Mouse (Mus musculus) kidney, postnatal 10 days (tissue): ENCODE measurements at regions not wholly inside any gene's neighbourhood (a gene's known extent, or its start where the extent isn't known, plus 50 kb on each side); places are given as distances from the start of the nearest gene placed in this dataset.

Experiments used
- DNase-seq: peaks from one replicate; pipeline ENCODE4 v3.0.0; 2021; ENCODE audit warnings: mixed read lengths

DNA sequence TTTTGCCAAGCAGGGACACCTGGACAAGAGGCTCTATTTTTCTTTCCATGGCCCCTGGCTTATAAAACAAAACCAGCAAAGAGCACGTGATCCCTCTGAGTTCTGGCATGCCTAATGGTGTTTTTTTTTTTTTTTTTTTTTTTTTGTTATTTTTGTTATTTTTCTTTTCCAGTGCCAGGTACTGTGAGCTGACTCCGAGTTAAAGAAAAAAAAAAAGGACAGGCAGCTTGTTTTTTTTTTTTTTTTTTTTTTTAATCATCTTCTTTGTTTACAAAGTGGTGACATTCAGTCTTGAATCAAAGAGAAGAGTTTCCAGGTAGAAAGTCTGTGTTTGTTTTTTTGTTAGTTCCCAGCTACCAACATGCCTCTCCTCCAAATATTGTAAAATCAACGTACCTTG, 263.8 kb downstream of the Bcl11a start:
- DNase-seq: no peak

GRCm38 (mm10) chr11:24342176-24342575, 264.3 kb downstream of the Bcl11a start:
- DNase-seq: no peak

DNA sequence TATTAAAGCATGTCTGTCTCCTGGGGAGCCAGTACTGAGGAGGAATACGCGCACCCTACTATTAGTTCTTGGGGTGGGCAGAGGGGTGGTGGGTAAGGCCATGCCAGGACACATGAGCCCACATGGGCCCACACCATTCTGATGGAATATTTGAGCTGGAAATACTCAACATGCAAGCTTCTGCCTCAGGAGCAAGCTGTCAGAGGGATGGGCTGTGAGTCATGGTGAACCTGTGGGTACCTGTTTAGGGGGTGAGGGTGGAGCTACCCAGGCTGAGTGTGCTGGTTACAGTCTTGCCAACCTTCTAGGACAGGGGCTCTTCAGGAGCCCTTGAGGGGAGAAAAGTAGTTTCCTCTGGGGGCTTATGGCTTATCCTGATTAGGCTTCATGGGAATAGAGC, 264.9 kb downstream of the Bcl11a start:
- DNase-seq: no peak

- DNase-seq: no peak
These were observed 269.4 kb downstream of the Bcl11a start for GRCm38 (mm10) chr11:24347225-24347624.

- DNase-seq: no peak
These were observed 270.9 kb downstream of the Bcl11a start for GRCm38 (mm10) chr11:24348741-24349140.

- DNase-seq: no peak
These were observed 272.2 kb downstream of the Bcl11a start for GRCm38 (mm10) chr11:24349967-24350643.

GRCm38 (mm10) chr11:24350839-24351238, 273.0 kb downstream of the Bcl11a start:
- peak; percentile 32 for DNase-seq

- DNase-seq: no peak
These were observed 274.2 kb downstream of the Bcl11a start for GRCm38 (mm10) chr11:24352071-24352470.

- no peak for DNase-seq
These were observed 275.2 kb downstream of the Bcl11a start for GRCm38 (mm10) chr11:24353056-24353455.

GRCm38 (mm10) chr11:24357388-24357787, 279.5 kb downstream of the Bcl11a start:
- no peak for DNase-seq

DNA sequence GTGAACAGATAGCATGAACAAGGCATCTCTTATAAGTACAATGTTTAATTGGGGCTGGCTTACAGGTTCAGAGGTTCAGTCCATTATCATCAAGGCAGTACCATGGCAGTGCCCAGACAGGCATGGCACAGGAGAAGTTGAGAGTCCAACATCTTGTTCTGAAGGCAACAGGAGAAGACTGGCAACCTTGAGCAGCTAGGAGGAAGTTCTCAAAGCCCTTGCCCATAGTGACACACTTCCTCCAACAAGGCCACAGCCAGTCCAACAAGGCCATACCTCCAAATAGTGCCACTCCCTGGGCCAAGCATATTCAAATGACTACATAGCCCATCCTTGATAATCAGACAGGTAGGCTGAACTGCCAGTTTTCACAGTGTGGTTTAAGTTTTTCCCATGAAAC, 281.2 kb downstream of the Bcl11a start:
- no peak for DNase-seq

DNA sequence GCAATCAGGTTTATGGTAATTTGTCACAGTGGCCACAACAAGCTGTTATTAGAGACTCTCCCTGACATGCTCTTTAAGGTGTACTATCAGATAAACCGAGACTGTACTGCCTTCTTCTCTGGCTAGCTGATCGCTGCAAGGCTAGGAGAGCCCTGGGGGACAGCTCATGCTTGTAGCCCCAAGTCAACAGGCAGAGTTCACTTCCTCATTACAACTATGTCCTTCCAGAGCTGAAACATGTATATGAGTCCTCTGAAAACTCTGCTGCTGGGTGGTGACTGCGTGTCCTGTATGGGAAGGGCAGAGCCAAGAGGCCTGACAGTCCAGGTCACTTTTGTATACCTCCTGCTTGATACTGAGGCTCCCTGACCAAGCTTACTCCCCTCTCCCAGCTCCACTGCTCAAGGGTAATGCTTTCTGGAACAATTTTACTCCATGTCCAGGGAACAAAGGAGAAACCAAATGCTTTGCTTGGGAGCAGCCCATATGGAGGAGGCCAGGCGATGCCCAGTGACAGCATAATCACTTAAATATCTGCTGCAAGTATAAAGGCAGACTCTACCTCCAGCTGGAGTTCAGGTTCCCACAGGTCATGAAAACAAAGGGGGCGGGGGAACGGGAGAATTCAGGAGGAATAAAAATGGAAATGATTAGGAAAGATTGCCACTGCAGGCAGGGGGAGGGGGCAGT, 284.3 kb downstream of the Bcl11a start:
- no peak for DNase-seq

GRCm38 (mm10) chr11:24362688-24363035, 284.8 kb downstream of the Bcl11a start:
- no peak for DNase-seq

GRCm38 (mm10) chr11:24363418-24364364, 285.8 kb downstream of the Bcl11a start:
- DNase-seq: no peak

- DNase-seq: no peak
These were observed 292.5 kb downstream of the Bcl11a start for GRCm38 (mm10) chr11:24370198-24370860.

DNA sequence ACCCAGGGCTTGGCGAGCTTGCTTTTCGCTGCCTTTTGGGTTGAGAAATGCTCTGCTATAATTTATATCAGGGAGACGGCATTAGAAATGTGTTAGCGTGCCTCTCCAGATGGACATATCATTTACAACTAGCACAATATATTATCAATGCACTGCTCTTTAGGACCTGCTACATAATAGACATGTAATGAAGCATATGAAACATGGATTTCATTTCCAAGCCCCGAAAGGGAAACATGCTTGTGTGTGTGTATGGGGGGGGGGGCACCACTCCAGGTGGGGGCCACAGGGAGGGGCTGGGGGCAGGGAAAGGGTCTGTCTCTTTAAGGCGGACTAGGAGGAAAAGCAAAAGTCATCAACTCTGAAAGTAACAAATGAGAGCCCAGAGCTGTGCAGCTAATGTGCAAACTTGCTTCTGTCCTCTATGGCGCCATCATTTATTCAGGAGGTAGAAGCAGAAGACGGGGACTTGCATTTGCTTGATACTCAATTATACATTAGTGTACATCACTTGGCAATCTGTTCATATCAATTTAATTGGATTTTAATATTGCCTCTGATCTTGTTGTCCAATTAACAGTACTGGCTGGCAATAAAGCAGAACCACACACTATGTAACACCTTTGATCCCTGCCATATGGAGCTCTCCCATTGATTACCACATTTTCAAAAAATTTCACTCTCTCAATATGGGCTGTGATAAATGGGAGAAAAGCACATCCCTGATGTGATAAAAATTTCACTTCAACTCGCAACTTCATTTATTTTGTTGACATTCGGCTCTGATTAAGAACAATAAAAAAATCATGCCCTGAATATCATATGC, 293.2 kb downstream of the Bcl11a start:
- no peak for DNase-seq

DNA sequence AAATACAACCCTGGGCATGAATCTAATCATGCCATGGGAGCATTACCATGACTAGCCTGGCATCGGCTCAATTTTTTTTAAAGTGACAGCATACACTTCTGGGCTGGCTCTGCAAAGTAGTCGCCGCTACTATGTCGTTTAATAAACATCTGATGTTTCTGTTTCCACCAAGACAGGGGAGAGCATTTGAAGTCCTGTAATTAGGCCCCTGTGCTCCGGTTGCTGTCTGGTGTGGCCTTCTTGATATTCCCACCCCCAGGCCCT, 293.8 kb downstream of the Bcl11a start:
- no peak for DNase-seq

- DNase-seq: no peak
These were observed 294.1 kb downstream of the Bcl11a start for GRCm38 (mm10) chr11:24371963-24372362.

GRCm38 (mm10) chr11:24372616-24373015, 294.8 kb downstream of the Bcl11a start:
- DNase-seq: no peak

- DNase-seq: no peak
These were observed 295.4 kb downstream of the Bcl11a start for GRCm38 (mm10) chr11:24373301-24373700.

DNA sequence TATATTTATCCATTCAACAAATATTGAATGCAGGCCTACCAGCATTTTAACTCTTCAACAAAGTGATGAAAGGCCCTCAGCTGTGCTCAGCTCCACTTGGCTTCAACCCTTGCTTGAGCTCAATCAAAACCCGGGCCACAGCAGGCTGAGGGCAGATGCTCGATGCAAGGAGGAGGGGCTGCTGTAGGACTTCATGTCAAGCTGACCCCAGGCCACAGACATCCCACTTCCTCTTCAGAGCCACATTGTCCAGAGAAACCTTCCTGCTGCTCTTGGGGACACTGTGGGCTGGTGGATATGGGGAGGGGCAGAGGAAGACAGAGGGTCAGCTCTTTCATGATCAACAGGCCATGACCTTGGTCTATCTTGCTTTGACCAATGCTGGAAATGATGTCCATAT, 299.7 kb downstream of the Bcl11a start:
- DNase-seq: no peak

- no peak for DNase-seq
These were observed 312.7 kb downstream of the Bcl11a start for GRCm38 (mm10) chr11:24390578-24390977.
